Mouse (Mus musculus) right cerebral cortex, postnatal 10 days (tissue): Measurements from ENCODE around the gene Cd300lg.

Source experiments
- DNase-seq, 2 experiments: peaks; one replicate each; pipeline ENCODE4 v3.0.0; 2021; ENCODE audit warnings: low spot score in 2 of 2

Gene Cd300lg

DNA sequence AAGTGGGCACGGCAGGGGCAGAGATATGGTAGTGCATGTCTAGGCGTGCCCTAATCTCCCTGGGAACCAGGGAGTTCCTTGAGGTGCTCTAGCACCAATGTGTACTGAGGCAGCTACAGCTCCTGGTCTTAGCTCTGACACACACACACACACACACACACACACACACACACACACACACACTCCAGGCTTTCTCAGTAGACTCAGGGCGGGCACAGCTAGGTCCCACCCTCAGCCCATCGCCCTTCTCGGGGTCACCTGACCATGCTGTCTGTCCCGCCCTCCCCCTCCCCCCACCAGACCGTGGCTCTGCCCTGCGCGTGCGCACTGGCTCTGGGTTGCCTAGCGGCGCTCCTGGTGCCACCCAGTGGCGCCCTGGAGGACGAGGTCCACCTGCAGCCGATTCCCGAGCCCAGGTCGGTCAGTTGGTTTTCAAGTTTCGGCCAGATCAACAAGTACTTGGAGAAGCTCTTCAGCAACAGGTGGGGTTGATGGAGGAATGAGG is 55.6 kb downstream of the Cd300lg start:
- peak; percentile 78 to 83 for DNase-seq

DNA sequence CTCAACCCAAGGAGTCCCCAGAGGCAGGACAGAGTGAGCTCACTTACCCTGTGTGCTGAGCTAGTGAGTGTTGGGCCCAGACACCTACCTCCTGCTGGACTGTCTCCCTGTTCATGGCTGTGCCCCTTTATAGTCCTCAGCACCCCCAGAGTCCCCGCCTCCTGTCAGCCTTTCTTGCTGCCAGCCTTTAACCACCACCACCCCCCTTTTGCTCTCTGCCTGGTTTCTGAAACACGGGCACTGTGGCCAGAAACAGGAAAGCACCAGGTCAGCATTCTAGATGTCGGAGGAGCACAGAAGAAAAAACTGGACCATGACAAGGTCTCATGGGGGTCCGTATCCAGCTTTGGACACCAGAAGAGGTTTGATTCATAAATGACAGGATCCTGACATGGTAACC is 59.9 kb downstream of the Cd300lg start, which contains the start of gene Ppy:
Gene Ppy (minus strand): TSS at position 101 of the 400 bp plus-strand sequence.
- no peak for DNase-seq

DNA sequence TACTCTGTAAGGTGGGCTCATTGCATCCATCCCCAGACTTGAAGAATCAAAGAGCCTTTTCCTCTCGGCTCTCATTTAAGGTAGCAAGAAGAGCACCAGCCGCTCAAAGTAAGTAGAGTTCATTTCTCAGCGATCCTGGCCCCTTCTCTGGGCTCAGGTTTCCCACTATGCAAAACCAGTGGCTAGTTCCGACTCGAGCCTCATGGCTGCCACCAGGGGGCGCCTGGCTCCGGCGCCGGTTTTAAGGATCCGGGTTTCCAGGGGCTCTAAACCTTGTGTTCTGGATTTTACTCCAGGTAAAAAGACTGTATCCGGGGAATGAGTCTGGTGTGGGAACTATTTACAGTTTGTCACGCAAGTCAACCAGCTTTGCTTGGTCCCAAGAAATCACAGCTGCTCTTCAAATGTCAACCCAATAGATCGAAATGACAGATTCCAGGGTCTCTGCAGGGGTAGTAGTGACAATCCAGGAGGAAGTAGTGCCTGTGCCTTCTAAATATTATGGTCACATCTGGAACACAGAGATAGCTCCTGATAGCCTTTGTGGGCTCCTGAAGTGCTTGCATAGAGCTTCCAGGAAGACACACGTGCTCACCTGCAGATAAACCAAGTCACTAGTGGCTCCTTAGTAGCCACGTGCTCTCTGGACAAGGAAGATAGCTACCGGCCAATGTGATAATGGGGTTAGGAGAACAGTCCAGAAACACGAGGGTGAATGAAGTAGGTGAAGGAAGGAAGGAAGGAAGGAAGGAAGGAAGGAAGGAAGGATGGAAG is 61.4 kb downstream of the Cd300lg start:
- peak in 1 of 2 experiments; percentile 79 for DNase-seq
